Mouse (Mus musculus) activated CD4-positive, CD25-positive, alpha-beta regulatory T cell, adult 4 months (primary cell): ENCODE measurements around the gene Taf4. TPM values are rescaled to one million over a fixed set of nuclear protein-coding genes. Genes with fewer than 3 reads are reported as not detected.
A peak's percentile ranks its signal among the peaks of the same experiment; 100 is the strongest.

ENCODE experiments used
- ATAC-seq: one replicate; pipeline ENCODE4 v1.8.0; 2017
- polyA plus RNA-seq, 2 experiments: library from polyadenylated mRNA; unstranded; fragments of 100-300 nt; shearing (Covaris generic); gene quantifications; one replicate each; pipeline ENCODE4 v1.2.1; 2017

Taf4 gene
- polyA plus RNA-seq, 2 experiments from 2014 or later, result 4.5 to 6.5 TPM

DNA sequence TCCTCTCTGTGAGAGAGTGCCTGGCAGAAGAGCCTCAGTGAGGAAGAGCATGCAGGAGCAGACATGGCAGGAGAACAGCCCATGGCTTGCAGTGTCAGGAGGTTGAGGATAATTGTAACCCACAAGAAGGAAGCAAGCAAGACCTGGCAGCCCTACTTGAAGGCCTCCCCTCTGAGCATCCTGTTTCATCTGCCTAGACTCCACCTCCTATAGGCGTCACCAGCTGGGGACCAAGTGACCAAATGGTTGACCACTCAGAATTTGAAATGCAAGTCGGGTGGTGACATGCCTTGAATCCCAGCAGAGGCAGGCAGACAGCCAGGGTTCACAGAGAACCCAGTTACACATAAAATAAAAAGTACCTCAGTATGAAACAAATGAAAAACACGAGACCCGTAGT is 4.2 kb upstream of the Taf4 start:
- no peak for ATAC-seq

GRCm38 (mm10) chr2:179979836-179980235 is 3.4 kb upstream of the Taf4 start:
- no peak for ATAC-seq

- ATAC-seq, result no peak
Observed at GRCm38 (mm10) chr2:179978250-179978649, 1.8 kb upstream of the Taf4 start.

DNA sequence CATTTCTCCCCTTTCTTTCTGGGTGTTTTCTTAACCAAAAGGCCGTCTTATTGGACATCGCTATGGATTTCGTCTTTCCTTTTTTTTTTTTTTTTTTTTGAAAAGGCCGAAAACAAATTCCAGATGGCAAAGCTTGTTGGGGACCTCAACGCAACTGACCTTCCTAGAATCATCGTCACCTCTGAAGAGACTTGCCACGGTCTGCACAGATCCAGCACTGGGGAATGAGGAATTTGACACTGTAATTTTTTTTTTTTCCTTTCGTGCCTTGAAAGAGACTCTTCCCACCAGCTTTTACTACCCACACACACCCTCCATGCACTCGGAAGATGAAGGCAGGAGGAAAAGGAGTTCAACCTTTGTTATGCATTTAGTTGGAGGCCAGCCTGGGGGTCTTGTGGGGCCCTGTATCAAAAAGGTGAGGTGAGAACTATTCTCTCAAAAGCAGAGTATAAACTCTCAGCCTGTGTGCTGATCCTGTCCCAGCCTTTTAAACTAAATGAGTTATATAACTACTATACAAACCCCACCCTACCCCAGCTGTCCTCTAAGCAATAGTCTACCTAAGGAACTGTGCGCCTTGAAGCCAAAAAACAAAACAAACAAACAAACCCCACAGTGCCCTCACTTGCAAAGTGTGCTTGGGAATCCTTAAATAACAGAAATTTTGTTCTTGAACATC is 1.0 kb upstream of the Taf4 start:
- ATAC-seq, result no peak

GRCm38 (mm10) chr2:179976295-179976627 is 185 bp downstream of the Taf4 start:
- ATAC-seq, result peak; percentile 10

DNA sequence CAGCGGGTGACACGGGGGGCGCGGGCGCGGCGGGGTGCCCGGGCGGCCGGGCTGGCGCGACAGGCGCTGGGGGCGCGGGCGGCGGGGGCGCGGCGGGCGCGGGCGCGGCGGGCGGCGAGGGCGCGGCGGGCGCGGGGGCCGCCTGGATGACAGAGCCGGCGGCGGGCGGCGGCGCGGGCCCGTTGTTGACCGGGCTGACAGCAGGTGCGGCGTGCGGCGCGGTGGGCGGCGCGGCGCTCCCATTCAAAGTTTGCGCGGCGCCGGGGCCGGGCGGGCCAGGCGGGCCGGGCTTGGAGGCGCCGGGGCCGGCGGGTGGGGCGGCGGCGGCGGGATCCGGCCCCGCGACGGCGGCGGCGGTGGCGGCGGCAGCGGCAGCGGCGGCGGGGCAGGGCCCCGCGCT is 595 bp downstream of the Taf4 start:
- ATAC-seq, result no peak

GRCm38 (mm10) chr2:179974651-179975471 is 1.6 kb downstream of the Taf4 start:
- ATAC-seq, result no peak

- no peak for ATAC-seq
Observed at GRCm38 (mm10) chr2:179973871-179974628, 2.4 kb downstream of the Taf4 start.

DNA sequence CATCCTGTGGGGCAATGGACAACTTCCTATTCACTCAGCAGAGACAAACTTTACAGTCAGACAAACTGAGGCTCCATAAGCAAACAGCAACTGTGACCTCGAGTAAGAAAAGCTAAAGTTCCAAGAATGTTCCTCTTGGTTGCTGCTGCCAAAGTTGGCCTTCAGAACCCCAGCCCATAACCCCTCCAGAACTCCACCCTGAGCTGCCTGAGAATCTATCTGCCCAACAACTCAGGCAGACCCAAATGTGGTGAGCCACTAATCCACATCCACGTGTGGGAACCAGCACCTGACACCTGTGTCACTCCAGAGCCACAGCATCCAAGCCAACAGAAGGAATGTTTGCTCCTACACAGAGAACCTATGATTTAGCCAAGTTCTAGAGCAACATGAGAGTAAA is 4.0 kb downstream of the Taf4 start:
- no peak for ATAC-seq

GRCm38 (mm10) chr2:179971891-179972290 is 4.6 kb downstream of the Taf4 start:
- no peak for ATAC-seq

GRCm38 (mm10) chr2:179969137-179969536 is 7.3 kb downstream of the Taf4 start:
- no peak for ATAC-seq

- no peak for ATAC-seq
Observed at GRCm38 (mm10) chr2:179967633-179968032, 8.8 kb downstream of the Taf4 start.

DNA sequence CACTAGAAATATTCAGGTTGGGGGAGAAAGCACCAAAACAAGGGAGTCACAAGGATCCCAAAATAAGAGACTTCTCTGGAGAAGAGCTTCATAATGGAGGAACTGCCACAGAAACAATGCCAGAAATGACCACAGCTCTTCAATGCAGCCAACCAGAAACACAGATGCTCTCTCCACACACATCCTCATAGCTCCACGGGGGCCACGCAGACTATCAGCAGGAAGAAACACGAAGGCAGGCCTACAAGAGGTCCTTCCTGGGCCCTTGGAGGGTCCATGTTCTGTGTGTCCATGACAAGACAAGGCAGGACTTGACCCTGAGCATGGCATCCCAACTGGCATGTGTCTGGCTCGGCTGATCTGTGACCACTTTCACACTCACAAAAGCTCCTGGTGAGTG is 15.0 kb downstream of the Taf4 start:
- ATAC-seq, result no peak

DNA sequence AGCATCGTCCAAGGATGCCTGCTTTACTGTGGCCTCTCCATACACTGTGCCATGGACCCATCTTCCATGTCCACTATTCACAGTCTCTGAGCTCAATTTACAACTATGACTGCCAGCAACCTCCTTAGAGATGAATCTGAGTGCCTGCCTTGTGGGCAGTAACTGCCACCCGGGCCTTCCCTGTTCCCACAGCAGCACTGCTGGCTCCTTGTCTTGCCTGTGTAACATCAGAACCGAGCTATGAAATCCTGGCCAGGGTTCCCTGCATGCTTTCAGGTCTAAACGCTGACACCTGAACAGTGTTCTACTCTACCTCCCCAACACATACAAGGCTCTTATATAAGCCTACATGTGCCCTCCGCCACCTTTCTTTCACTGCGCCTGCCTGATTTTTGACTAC is 16.1 kb downstream of the Taf4 start:
- ATAC-seq, result no peak

DNA sequence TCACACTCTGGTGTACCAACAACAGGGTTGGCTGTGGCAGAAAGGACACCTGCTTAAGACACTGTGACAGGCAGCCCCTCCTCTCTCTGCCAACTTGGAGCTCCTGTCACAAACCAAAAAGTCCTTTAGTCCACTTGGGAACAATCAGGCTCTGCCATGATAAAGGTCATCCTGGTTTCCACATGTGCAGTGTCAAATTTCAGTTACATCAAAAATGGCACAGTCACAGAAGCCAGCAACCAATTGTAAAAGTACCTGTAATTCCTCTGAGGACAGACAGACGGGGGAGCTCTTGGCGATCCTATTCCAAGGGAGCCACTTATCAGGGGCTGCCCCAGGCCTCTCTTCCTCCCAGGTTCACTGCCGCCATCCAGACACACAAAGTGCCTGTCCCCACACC is 17.1 kb downstream of the Taf4 start:
- ATAC-seq, result no peak

DNA sequence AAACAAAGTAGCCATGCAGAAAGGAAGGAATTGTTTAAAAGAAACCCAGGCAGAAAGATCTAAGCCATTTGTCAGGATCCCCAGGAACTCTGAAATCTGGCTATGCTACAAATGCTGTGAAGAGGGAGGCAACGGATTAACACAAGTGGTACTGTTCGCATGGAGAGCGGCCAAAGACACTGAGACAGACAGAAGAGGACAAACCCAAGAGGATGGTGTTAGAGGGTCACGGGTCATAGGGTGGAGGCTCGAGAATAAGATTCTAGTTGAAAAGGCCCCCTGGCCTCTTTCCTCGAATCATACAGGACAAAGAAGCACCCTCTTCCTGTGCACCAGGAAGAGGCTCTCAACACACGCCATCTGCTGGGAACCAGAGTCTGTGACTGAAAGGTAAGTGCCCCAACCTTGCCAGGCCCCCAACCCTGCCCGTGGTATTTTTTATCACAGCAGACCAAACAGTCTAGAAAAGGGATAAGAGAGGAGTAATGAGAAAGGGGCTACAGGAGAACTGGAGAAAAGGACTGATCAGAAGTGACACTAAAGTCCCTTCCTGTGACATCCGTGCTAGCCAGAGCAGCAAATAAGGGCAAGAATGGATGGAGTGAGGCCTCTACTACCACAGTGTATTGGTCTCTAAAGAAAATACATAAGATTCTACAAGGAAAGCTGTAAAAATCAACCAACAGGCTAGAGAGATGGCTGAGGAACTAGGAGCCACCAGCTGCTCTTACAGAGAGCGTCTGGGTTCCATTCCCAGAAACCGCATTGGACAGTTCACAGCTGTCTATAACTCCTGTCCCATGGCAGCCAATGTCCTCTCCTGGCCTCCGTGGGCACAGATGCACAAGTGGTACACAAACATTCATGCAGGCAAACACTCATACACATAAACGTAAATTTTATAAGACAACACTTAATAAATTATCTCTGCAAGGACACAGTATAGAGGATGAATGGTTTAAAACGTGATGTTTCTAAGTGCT is 24.6 kb downstream of the Taf4 start:
- no peak for ATAC-seq

DNA sequence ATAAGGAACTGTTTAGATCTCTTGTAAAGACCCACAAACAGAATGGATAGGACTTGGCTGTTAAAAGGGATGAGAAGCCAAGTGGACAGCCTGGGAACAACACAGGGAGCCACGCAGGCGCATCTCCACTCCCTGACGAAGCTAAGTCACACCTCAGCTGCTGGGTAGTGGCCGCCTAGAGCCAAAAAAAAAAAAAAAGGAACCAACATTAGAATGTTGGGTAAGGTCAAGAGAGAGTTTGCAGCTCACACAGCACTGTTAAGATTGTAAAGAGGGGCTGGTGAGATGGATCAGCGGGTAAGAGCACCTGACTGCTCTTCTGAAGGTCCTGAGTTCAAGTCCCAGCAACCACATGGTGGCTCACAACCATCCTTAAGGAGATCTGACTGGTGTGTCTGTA is 27.6 kb downstream of the Taf4 start:
- no peak for ATAC-seq

- ATAC-seq, result no peak
Observed at GRCm38 (mm10) chr2:179947607-179948006, 28.8 kb downstream of the Taf4 start.

DNA sequence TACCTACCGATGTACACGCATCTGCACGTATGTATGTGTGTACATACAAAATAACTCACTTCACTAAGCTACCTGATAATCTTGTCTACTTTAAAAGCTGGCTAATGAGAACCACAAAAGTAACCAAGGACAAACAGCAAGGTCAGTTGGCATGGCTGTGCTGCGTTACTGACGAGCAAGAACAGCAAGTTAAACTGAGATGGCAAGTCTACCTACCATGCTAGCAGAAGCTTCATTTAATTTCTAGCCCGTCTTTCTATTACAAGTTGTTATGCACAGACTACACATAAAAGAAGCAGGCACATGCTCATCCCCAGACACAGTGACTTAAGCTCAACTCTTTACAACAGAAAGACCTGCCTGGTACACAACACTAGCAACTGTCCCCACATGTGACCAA is 29.9 kb downstream of the Taf4 start:
- ATAC-seq, result no peak

DNA sequence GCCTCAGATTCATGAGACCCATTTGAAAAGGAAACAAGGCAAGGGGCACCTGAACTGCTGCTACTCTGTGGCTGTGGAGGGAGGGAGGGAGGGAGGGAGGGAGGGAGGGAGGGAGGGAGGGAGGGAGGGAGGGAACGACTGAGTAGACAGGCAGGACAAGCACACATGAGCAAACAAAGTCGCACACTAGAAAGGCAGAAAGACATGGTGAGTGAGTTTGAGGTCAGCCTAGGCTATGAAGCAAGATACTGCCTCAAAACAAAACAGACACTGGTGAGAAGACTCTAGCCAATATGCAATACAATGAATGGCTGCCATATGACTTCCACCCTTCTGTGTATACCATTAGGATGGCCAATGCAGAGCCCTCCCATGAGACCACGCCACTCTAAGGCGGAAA is 31.4 kb downstream of the Taf4 start:
- no peak for ATAC-seq

- ATAC-seq, result no peak
Observed at GRCm38 (mm10) chr2:179941696-179942095, 34.8 kb downstream of the Taf4 start.

GRCm38 (mm10) chr2:179937091-179937490 is 39.4 kb downstream of the Taf4 start:
- ATAC-seq, result no peak
